Mouse (Mus musculus) spleen, adult 2 months (tissue): ENCODE measurements around the gene Camta1.

Experiments
- CTCF ChIP-seq: fragments of 200-500 bp; IDR thresholded peaks from 2 replicates; pipeline ENCODE4 v1.5.1; 2011; ENCODE audit warnings: mild to moderate bottlenecking, inconsistent platforms; ENCODE audit not compliant: insufficient read depth, insufficient read length, insufficient replicate concordance; ENCODE audit errors: extremely low read depth
- POLR2A ChIP-seq: fragments of 200-500 bp; IDR thresholded peaks from 2 replicates; pipeline ENCODE4 v1.6.1; 2011; ENCODE audit warnings: low read depth, low read length, inconsistent platforms

DNA sequence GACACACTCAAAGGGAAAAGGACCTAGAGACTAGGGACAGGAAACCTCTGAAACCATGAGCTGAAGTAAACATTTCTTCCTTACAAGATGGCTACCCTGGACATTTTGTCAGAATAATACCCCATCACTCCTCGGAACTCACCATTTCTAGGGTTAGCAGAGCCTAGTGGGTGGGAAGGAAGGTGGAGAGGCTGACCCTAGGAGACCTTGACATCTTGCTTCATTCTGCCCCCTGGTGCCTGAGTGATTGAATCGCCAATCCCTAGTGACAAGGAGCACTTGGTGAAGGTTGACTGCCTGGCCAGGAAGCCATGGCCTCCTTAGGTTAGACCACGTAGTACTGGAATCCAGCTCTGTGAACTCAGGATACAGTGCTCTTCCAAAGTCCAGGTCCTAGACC is 576.2 kb downstream of the Camta1 start:
- TF ChIP-seq POLR2A, result no peak
- TF ChIP-seq CTCF, result no peak
